Mouse (Mus musculus): Measurements from ENCODE around the gene Nol4l. TPM values are rescaled to one million over a fixed set of nuclear protein-coding genes. Genes with fewer than 3 reads are reported as not detected.

The Nol4l gene
- total and polyA plus RNA-seq, 3 experiments: 3.5 to 4.4 (median 3.9) TPM

- TF ChIP-seq EP300 (IDR thresholded peaks at IDR 0.05; ENCODE audit: insufficient read depth, low read depth, low read length): no peak
- TF ChIP-seq CTCF (IDR thresholded peaks at IDR 0.05): no peak
- TF ChIP-seq POLR2A (IDR thresholded peaks at IDR 0.05; ENCODE audit: insufficient read depth, low read depth, low read length): no peak
- intact Hi-C loops (cut with DNase I): loop anchor here (5.0 kb wide), 1 partner anchor 33 kb away; the partner anchor contains the start of gene Nol4l
- peaks cover 2% of the 10 kb centered on the region; the same call in 1 of the 2 replicates for H3K4me1 ChIP-seq (ENCODE audit: control insufficient read depth, insufficient read depth, low read length)
- H3K27me3 ChIP-seq (ENCODE audit: control insufficient read depth, insufficient read depth, low read length): no peaks in the 10 kb centered on the region
- H3K9ac ChIP-seq (ENCODE audit: low read depth, low read length): no peak overlapping the region
- peak in 1 of 2 experiments; percentile 27 for DNase-seq
- no peaks in the 10 kb centered on the region for H3K36me3 ChIP-seq (ENCODE audit: control insufficient read depth, insufficient read depth, low read length)
- no peak overlapping the region for H3K4me3 ChIP-seq
- 42% methylated on average over 9 of the region's 9 CpGs for WGBS
- no peak overlapping the region for H3K27ac ChIP-seq
- no peaks in the 10 kb centered on the region for H3K79me2 ChIP-seq (replicated peaks; ENCODE audit: control insufficient read depth, insufficient read depth, low read length)
Observed at GRCm38 (mm10) chr2:153494293-153494811, 35.4 kb downstream of the Nol4l start.

GRCm38 (mm10) chr2:153493781-153494292 lies 35.9 kb downstream of the Nol4l start:
- H3K9ac ChIP-seq (ENCODE audit: low read depth, low read length): no peak overlapping the region
- DNase-seq: no peak

GRCm38 (mm10) chr2:153493393-153493731 lies 36.4 kb downstream of the Nol4l start:
- intact Hi-C loops (cut with DNase I): loop anchor here (5.0 kb wide), 1 partner anchor 34 kb away; the partner anchor contains the start of gene Nol4l
- Histone ChIP-seq H3K27ac (no peak overlapping the region), H3K36me3 (ENCODE audit: control insufficient read depth, insufficient read depth, low read length) (no peaks in the 10 kb centered on the region), H3K9ac (ENCODE audit: low read depth, low read length) (no peak overlapping the region), H3K27me3 (ENCODE audit: control insufficient read depth, insufficient read depth, low read length) (no peaks in the 10 kb centered on the region), H3K79me2 (replicated peaks; ENCODE audit: control insufficient read depth, insufficient read depth, low read length) (no peaks in the 10 kb centered on the region), H3K4me3 (no peak overlapping the region; the same call in 1 of the 2 replicates), H3K4me1 (ENCODE audit: control insufficient read depth, insufficient read depth, low read length) (peaks cover 2% of the 10 kb centered on the region; the same call in 1 of the 2 replicates)
- WGBS: 18% methylated on average over 2 of the region's 2 CpGs
- no peak for DNase-seq
- TF ChIP-seq EP300 (IDR thresholded peaks at IDR 0.05; ENCODE audit: insufficient read depth, low read depth, low read length) (no peak), CTCF (IDR thresholded peaks at IDR 0.05) (no peak), POLR2A (IDR thresholded peaks at IDR 0.05; ENCODE audit: insufficient read depth, low read depth, low read length) (no peak)

More at GRCm38 (mm10) chr2:153493781-153494292, 35.9 kb downstream of the Nol4l start:
- TF ChIP-seq CTCF (IDR thresholded peaks at IDR 0.05): no peak
- TF ChIP-seq EP300 (IDR thresholded peaks at IDR 0.05; ENCODE audit: insufficient read depth, low read depth, low read length): no peak
- no peak for TF ChIP-seq POLR2A (IDR thresholded peaks at IDR 0.05; ENCODE audit: insufficient read depth, low read depth, low read length)
- no peak overlapping the region for H3K27ac ChIP-seq
- 21% methylated on average over 6 of the region's 6 CpGs for WGBS
- intact Hi-C loops (cut with DNase I): loop anchor here (5.0 kb wide), 1 partner anchor 33 kb away; the partner anchor contains the start of gene Nol4l
- H3K27me3 ChIP-seq (ENCODE audit: control insufficient read depth, insufficient read depth, low read length): no peaks in the 10 kb centered on the region
- H3K79me2 ChIP-seq (replicated peaks; ENCODE audit: control insufficient read depth, insufficient read depth, low read length): no peaks in the 10 kb centered on the region
- H3K4me3 ChIP-seq: no peak overlapping the region
- peaks cover 2% of the 10 kb centered on the region; the same call in 1 of the 2 replicates for H3K4me1 ChIP-seq (ENCODE audit: control insufficient read depth, insufficient read depth, low read length)
- H3K36me3 ChIP-seq (ENCODE audit: control insufficient read depth, insufficient read depth, low read length): no peaks in the 10 kb centered on the region

GRCm38 (mm10) chr2:153492573-153493392 lies 37.0 kb downstream of the Nol4l start, which contains the start of gene 4930404H24Rik:
Gene 4930404H24Rik, plus strand, starts transcription at chr2:153492790.
- Histone ChIP-seq H3K27ac (peak within 1 kb of the TSS; percentile 29; the same call in 1 of the 2 replicates), H3K79me2 (replicated peaks; ENCODE audit: control insufficient read depth, insufficient read depth, low read length) (no peaks in the 10 kb centered on the region), H3K9ac (ENCODE audit: low read depth, low read length) (peak within 1 kb of the TSS; percentile 61), H3K4me1 (ENCODE audit: control insufficient read depth, insufficient read depth, low read length) (peaks cover 2% of the 10 kb centered on the region; the same call in 1 of the 2 replicates), H3K36me3 (ENCODE audit: control insufficient read depth, insufficient read depth, low read length) (no peaks in the 10 kb centered on the region), H3K27me3 (ENCODE audit: control insufficient read depth, insufficient read depth, low read length) (no peaks in the 10 kb centered on the region), H3K4me3 (peak within 1 kb of the TSS; percentile 73)
- intact Hi-C loops (cut with DNase I): loop anchor here (5.0 kb wide), 1 partner anchor 35 kb away; the partner anchor contains the start of gene Nol4l
- WGBS: 2% methylated on average over 70 of the region's 83 CpGs
- DNase-seq: peak; percentile 78 to 80
- no peak for TF ChIP-seq EP300 (IDR thresholded peaks at IDR 0.05; ENCODE audit: insufficient read depth, low read depth, low read length)
- TF ChIP-seq POLR2A (IDR thresholded peaks at IDR 0.05; ENCODE audit: insufficient read depth, low read depth, low read length): no peak
- no peak for TF ChIP-seq CTCF (IDR thresholded peaks at IDR 0.05)

- Histone ChIP-seq H3K9ac (ENCODE audit: low read depth, low read length) (peak overlapping the region; percentile 61), H3K79me2 (replicated peaks; ENCODE audit: control insufficient read depth, insufficient read depth, low read length) (no peaks in the 10 kb centered on the region), H3K4me3 (peak overlapping the region; percentile 73), H3K36me3 (ENCODE audit: control insufficient read depth, insufficient read depth, low read length) (no peaks in the 10 kb centered on the region), H3K4me1 (ENCODE audit: control insufficient read depth, insufficient read depth, low read length) (peaks cover 2% of the 10 kb centered on the region; the same call in 1 of the 2 replicates), H3K27ac (peak overlapping the region; percentile 29; the same call in 1 of the 2 replicates), H3K27me3 (ENCODE audit: control insufficient read depth, insufficient read depth, low read length) (no peaks in the 10 kb centered on the region)
- TF ChIP-seq CTCF (IDR thresholded peaks at IDR 0.05): no peak
- TF ChIP-seq POLR2A (IDR thresholded peaks at IDR 0.05; ENCODE audit: insufficient read depth, low read depth, low read length): no peak
- no peak for TF ChIP-seq EP300 (IDR thresholded peaks at IDR 0.05; ENCODE audit: insufficient read depth, low read depth, low read length)
- WGBS: under 1% methylated on average over 24 of the region's 24 CpGs
- intact Hi-C loops (cut with DNase I): loop anchor here (5.0 kb wide), 1 partner anchor 35 kb away; the partner anchor contains the start of gene Nol4l
- DNase-seq: no peak
Observed at GRCm38 (mm10) chr2:153492179-153492517, 37.6 kb downstream of the Nol4l start.
